Mouse (Mus musculus) left cerebral cortex, postnatal 10 days (tissue): ENCODE measurements at regions not wholly inside any gene's neighbourhood (a gene's known extent, or its start where the extent isn't known, plus 50 kb on each side); places are given as distances from the start of the nearest gene placed in this dataset.

Experiments
- DNase-seq, 2 experiments: peaks; one replicate each; pipeline ENCODE4 v3.0.0; 2021 to 2022; ENCODE audit warnings: low spot score in 2 of 2, mixed read lengths in 1 of 2; ENCODE audit errors: extremely low spot score in 1 of 2
- intact Hi-C: fragments of 180-260 bp; cut with DNase I; formaldehyde crosslinking; loops from one replicate; pipeline ENCODE4 v1.15.1; 2025

DNA sequence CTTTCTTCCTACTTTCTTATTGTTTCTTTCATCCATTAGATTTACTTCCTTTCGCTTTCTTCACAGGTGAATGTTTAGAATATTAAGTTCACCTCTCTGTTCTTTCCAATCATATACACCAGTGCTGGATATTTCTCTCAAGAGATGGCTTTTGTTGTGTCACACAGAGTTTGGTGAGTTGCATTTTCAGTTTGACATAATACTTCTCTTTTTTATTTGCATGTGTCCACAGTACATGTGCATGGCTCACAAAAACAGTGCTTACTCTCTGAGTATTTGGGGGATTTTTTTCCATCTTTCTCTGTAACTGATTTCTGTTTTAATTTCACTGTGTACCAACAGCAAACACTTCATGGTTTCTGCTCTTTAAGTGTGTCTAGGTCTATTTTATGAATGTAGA, 274.5 kb upstream of the Erbb4 start:
- intact Hi-C loops, result no loop called here
- DNase-seq, result no peak

DNA sequence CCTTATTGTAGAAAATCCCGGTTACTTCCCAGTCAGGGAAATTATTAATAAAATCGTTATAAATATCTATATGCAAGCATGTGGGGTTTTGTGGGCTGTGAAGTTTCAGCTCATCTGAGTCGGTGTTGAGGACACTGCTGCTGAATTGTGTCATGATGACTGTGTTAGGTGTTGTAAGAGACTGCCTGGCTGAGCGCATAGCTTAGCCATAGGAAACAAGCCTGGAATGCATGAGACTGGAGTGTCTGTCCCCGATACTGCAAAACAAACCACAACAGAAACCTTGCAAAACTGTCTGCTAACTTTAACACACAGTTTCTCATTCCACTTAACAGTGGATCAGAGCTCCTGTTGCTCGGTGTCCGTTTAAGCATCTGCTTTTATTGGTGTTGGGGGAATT, 271.9 kb upstream of the Erbb4 start:
- DNase-seq, result no peak
- intact Hi-C loops, result no loop called here

- DNase-seq, result peak in 1 of 2 experiments; percentile 17
- intact Hi-C loops, result no loop called here
Observed at GRCm38 (mm10) chr1:69376923-69377706, 269.3 kb upstream of the Erbb4 start.

DNA sequence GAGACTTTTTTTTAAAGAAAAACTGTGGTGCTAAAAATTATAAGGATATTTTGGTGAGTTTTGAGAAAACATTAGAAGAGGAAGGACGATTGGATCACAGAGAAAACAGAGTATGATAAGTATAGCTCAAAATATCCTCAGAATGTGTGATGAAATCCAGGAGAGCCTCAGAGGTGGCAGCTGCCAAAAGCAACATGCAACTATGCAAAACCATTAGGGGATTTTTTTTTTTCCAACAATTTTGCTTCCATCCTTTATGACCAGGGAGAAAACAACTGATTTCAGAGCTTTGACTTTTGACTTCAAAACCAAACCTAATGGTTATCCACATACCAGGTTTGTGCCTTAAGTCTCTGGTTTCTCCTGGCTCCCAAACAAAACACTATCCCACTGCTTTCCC, 267.4 kb upstream of the Erbb4 start:
- intact Hi-C loops, result no loop called here
- DNase-seq, result no peak

DNA sequence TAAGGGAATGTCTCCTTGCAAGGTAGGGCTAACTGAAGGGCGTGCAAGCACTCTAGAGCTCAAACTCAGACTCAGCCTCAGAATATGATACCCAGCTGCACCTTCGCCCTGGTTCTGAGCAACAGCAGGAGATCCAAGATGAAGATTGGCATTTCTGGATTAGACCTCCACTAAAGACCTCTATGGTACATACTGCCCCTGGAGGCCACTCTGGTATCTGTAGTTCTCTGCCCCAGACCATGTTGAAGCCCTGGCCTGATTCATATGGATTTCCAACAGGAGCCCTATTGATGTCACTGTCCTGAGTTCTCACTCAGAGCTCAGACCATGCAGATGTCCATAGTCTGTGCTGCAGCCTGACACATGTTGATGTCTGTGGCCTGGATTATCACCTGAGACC, 262.2 kb upstream of the Erbb4 start:
- intact Hi-C loops, result no loop called here
- no peak for DNase-seq

DNA sequence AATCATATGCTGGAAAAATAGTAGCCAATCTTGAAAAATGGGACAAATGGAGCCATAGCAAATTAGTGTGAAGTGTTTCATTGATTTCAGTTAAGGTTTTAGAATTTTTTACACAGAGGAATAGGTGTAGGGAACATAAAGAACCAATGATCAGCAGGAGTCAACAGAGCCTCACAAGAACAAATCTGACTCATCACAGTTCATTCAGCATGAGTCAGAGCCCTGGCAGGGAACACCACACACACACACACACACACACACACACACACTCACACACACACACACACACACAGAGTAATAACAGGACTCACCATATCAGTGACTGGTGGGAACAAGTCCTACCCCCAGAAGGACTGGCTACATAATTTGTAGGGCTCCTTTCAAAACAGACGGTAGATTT, 259.7 kb upstream of the Erbb4 start:
- DNase-seq, result no peak
- intact Hi-C loops, result no loop called here

GRCm38 (mm10) chr1:69364069-69364468, 256.2 kb upstream of the Erbb4 start:
- intact Hi-C loops, result no loop called here
- no peak for DNase-seq

DNA sequence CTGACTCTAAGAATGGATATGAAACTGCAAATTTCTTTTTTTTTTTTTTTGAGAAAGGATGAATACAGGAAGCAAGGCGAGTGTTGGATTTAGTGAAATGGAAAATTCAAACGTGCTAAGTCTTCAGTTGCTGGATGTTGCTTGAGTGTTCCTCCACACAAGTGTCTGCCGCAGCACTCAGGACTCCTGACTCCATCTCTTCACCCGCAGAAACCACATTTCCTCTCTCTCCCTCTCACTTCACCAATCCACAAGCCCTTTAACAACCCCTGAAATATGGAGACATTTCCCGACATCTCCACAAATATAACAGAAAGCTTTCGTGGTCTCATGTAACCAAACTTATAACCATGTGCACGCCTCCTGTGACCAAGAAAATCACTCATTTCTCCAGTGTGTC, 249.7 kb upstream of the Erbb4 start:
- no peak for DNase-seq
- intact Hi-C loops, result no loop called here

DNA sequence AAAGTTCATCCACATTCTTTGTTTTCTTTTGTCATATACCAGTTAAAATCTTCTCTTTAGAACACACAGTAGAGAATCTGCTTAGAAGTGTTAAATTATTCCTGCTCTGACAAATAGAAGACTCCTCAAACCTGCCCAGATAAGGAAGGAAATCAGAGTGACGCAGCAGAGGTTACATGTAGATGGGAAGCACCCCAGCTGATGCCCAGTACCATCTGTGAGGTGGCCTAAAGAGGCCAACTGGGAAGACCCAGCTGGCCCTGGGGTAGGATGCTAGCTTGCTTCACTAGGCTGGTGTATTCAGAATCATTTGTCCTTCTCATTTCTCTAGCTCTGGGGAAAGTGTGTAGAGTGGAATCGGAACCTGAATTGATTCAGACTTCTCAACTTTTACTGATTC, 242.6 kb upstream of the Erbb4 start:
- intact Hi-C loops, result no loop called here
- no peak for DNase-seq

- no peak for DNase-seq
- intact Hi-C loops, result no loop called here
Observed at GRCm38 (mm10) chr1:69349826-69350225, 242.0 kb upstream of the Erbb4 start.

GRCm38 (mm10) chr1:69342100-69342499, 234.2 kb upstream of the Erbb4 start:
- intact Hi-C loops, result no loop called here
- DNase-seq, result no peak

DNA sequence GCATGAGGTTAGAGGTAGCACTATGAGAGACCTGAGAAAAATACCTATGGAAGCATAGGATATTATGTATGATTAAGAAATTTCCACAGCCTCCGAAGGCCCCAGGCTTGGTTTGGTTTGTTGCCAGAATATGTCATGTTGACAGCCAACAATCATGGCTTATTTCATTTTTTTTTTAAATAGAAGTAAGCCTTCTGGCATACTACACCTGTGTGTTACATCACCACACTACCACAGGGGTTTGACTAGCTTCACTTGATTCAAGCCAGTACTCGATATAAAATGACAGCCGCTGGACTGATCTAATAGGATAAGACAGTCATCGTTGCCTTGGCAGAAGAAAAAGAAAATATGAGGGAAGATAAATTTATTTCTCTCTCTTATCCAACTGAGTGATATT, 232.6 kb upstream of the Erbb4 start:
- DNase-seq, result no peak
- intact Hi-C loops, result no loop called here

DNA sequence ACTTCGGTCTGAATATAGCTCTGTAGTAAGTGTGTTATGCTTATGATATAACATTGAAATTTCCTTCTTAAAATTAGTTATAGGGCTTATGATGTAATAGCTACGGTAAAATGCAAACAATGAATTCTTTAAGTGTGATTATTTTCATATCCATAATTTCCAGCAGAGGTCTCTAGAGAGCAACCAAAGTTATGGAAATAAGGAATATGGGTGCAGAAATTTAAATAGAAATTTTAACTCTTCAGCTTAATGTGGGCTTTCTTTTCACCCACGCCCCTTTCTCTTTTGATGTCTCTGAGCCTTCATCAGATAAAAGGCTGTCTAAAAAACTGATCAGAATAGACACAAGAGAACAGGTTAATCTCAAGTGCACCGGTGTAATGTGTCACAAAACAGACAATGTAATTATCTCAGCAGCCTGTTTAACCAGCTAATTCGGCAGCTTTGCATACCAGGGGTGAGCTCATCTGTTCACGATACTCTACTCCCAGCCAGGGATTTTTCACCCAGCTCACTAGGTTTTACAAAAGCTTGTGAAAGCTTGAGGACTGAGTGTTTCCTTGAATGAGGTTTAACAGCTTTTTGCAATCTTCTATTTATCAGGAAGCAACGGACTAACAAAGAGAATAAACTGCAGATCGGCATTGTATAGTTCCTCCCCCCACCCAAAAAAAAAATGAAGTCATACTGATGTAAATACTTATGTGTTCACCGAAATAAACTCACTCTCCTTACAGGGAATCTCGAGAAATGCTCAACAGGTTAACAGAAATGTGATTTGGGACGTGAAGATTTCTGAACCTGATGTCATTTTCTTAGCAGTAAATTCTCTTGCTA, 223.8 kb upstream of the Erbb4 start:
- peak in 1 of 2 experiments; percentile 11 for DNase-seq
- intact Hi-C loops, result loop anchor here (5.0 kb wide), 1 partner anchor 356 kb away; the partner anchor contains the start of gene Ikzf2

DNA sequence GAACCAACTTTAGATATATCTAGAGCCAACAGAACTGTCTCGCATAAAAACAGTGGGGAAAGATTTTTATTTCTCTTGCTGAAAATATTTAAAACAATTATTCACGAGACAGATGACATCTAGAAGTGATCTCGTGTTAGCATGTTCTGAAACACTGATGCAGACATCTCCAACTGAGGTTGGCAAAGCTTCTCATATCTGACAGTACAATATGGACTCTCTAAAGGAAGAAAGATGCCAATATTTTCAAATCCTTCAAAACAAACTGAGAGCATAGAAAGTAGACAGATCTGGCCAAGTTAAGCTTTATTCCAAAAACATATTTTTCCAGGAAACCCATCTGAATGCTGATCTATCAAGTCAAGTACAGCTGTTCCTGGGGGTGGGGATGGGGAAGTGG, 221.5 kb upstream of the Erbb4 start:
- intact Hi-C loops, result loop anchor here (10.0 kb wide), 1 partner anchor 445 kb away; no protein-coding TSS in a partner anchor
- no peak for DNase-seq

DNA sequence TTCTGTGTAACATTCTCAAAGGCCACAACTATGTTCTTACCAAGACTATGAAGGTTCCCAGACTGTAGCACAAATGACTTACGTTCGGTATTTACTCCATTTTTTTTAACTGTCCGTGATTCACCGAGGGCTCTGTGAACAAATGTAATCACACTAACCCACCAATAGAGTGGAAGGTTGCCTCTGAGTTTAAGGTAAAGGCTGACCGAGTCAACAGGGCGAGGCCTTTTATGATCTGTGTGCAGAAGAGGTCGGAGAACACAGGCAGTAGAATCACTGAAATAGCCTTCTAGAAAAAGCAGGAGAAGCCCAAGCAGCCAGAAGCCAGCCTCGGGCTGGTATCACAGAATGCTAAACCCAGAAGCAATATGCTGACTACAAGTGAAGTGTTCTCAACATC, 218.9 kb upstream of the Erbb4 start:
- DNase-seq, result no peak
- intact Hi-C loops, result loop anchor here (10.0 kb wide), 1 partner anchor 448 kb away; no protein-coding TSS in a partner anchor

DNA sequence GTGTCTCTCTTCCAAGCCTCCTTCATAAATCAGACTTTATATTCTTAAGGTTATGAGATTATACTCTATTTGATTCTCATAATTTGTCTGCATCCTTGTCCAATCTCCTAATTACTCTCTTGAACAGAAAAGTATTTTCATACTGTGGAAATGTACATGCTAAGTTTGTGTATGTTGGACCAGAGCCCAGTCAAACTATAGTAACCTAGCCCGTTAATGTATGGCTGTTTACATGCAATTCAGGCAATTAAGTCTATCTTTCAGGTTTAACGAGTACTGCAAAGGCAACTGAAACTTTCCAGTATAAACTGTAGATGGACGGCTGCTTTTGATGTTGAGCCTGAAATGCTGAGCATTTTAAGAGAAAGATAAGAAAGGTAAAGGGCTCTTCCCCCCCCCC, 211.7 kb upstream of the Erbb4 start:
- DNase-seq, result no peak
- intact Hi-C loops, result no loop called here

- DNase-seq, result no peak
- intact Hi-C loops, result no loop called here
Observed at GRCm38 (mm10) chr1:69296816-69297215, 189.0 kb upstream of the Erbb4 start.

- DNase-seq, result no peak
- intact Hi-C loops, result no loop called here
Observed at GRCm38 (mm10) chr1:69291329-69291728, 183.5 kb upstream of the Erbb4 start.

DNA sequence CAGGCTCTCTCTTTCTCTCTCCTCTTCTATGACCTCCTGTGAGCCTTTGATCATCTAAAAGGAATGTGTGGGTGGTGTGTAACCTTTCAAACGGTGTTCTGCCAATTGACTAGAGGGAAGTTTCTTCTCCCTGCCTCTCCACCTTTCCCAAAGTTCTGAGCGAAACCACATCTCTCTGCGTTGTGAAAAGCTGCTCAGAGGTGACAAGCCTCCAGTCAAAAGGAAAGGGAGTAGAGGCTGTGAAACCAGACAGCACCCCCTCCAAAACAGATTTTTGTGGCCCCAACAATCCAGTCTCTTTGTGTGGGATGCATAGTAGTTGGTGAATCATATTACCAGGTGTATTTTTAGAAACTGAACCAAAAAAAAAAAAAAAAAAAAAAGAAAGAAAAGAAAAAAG, 178.5 kb upstream of the Erbb4 start:
- no peak for DNase-seq
- intact Hi-C loops, result no loop called here

DNA sequence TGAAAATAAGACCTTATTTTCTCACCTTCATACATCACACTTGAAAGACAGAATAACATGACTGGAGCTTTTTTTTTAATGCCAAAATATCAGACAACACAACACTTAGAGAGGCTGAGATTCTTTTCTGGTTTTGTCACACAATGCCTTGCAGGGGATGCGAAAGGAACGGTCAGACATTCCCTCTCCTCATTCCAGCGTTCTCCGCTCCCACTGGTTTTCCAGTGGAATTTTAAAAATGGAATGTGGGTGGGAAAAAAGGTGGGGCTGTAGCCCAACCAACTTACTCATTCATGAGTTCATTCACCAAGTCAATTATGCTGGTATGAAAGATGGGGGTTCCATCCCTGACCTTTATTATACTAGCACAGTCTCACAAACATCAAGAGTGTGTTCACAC, 169.6 kb upstream of the Erbb4 start:
- DNase-seq, result no peak

More for the DNA sequence above, 169.6 kb upstream of the Erbb4 start:
- intact Hi-C loops, result no loop called here
